Mouse (Mus musculus) layer of hippocampus, postnatal 25 days (tissue): Measurements from ENCODE around the gene Stx7. TPM values are rescaled to one million over a fixed set of nuclear protein-coding genes. Genes with fewer than 3 reads are reported as not detected.

Source experiments
- total RNA-seq, 2 experiments: library from RNA; stranded (reverse); gene quantifications; 2 replicates each; pipeline ENCODE4 v1.2.3; 2021

Gene Stx7
- total RNA-seq, 2 experiments from 2014 or later: 130 to 131 TPM

Other genes starting within 250 kb of the Stx7 start
- gene Taar1, start 228.9 kb upstream of the Stx7 start, total RNA-seq: not detected
- gene Taar2, start 210.7 kb upstream of the Stx7 start, total RNA-seq: not detected
- gene Taar3, start 199.7 kb upstream of the Stx7 start, total RNA-seq: not detected
- gene Taar4, start 188.8 kb upstream of the Stx7 start, total RNA-seq: not detected
- not detected for gene Taar5, start 178.6 kb upstream of the Stx7 start, total RNA-seq
- not detected for gene Taar6, start 163.7 kb upstream of the Stx7 start, total RNA-seq
- gene Taar7a, start 155.8 kb upstream of the Stx7 start, total RNA-seq: not detected
- gene Taar7b, start 149.4 kb upstream of the Stx7 start, total RNA-seq: not detected
- not detected for gene Taar7d, start 122.1 kb upstream of the Stx7 start, total RNA-seq
- not detected for gene Taar7e, start 111.7 kb upstream of the Stx7 start, total RNA-seq
- not detected for gene Taar7f, start 99.8 kb upstream of the Stx7 start, total RNA-seq
- gene Taar8a, start 72.8 kb upstream of the Stx7 start, total RNA-seq: not detected
- not detected for gene Taar8b, start 57.0 kb upstream of the Stx7 start, total RNA-seq
- gene Taar8c, start 47.4 kb upstream of the Stx7 start, total RNA-seq: not detected
- gene Taar9, start 39.8 kb upstream of the Stx7 start, total RNA-seq: not detected
- gene Moxd1, start 74.2 kb downstream of the Stx7 start, total RNA-seq: 1 to 10 TPM; 7.5 to 8.5 TPM